Mouse (Mus musculus) embryonic facial prominence, embryonic 12.5 days (tissue): ENCODE data around the gene Tekt4. TPM values are rescaled to one million over a fixed set of nuclear protein-coding genes. Genes with fewer than 3 reads are reported as not detected.

ENCODE experiments used
- ATAC-seq: fragments of 200-750 bp; cut with Nextera tagmentation; 2 replicates; pipeline ENCODE4 v1.8.0; 2017; ENCODE audit not compliant: insufficient number of reproducible peaks, insufficient read depth, low FRiP score, low TSS enrichment
- H3K27ac ChIP-seq: fragments of 300-500 bp; sonication (generic); 2 replicates; pipeline ENCODE4 v1.5.1; 2016; ENCODE audit warnings: mild to moderate bottlenecking
- H3K27me3 ChIP-seq: fragments of 300-500 bp; sonication (generic); 2 replicates; pipeline ENCODE4 v1.6.1; 2016; ENCODE audit warnings: mild to moderate bottlenecking, moderate library complexity
- H3K36me3 ChIP-seq: fragments of 300-500 bp; sonication (generic); 2 replicates; pipeline ENCODE4 v1.6.1; 2016; ENCODE audit warnings: mild to moderate bottlenecking
- H3K4me1 ChIP-seq: fragments of 300-500 bp; sonication (generic); 2 replicates; pipeline ENCODE4 v1.6.1; 2016
- H3K4me2 ChIP-seq: fragments of 300-500 bp; sonication (generic); replicated peaks from 2 replicates; pipeline ENCODE4 v1.6.1; 2016; ENCODE audit warnings: mild to moderate bottlenecking, moderate library complexity
- H3K4me3 ChIP-seq: fragments of 300-500 bp; sonication (generic); 2 replicates; pipeline ENCODE4 v1.5.1; 2016; ENCODE audit warnings: mild to moderate bottlenecking
- H3K9ac ChIP-seq: fragments of 300-500 bp; sonication (generic); 2 replicates; pipeline ENCODE4 v1.6.1; 2016; ENCODE audit warnings: mild to moderate bottlenecking, moderate library complexity
- H3K9me3 ChIP-seq: fragments of 300-500 bp; sonication (generic); 2 replicates; pipeline ENCODE4 v1.6.1; 2016; ENCODE audit warnings: mild to moderate bottlenecking, moderate library complexity
- WGBS: fragments of 180-500 bp; shearing (Covaris S2); methylation state at CpG from one replicate; pipeline ENCODE4 v1.1.7; 2016; 5-methylcytosine and 5-hydroxymethylcytosine counted together
- polyA plus RNA-seq: library from polyadenylated mRNA; unstranded; fragments of >200 nt; fragmentation: Nextera tagmentation; extraction: Ambion mirVana; gene quantifications from 2 replicates; pipeline ENCODE4 v1.2.1, GENCODE M21; 2016

The Tekt4 gene
- polyA plus RNA-seq = 0.13 and 0.22 TPM in 2 replicates

- ATAC-seq = no peak
- Histone ChIP-seq H3K36me3 (no peaks in the 10 kb centered on the region), H3K27ac (no peak within 1 kb of the TSS), H3K4me2 (no peak within 1 kb of the TSS), H3K4me1 (no peaks in the 10 kb centered on the region), H3K4me3 (no peak within 1 kb of the TSS), H3K27me3 (no peaks in the 10 kb centered on the region), H3K9me3 (no peaks in the 10 kb centered on the region), H3K9ac (no peak within 1 kb of the TSS)
- 37% methylated on average over 2 of the region's 2 CpGs for whole genome bisulfite sequencing
Observed at GRCm38 (mm10) chr17:25454272-25454671, at the start of gene Tekt4. TSS of gene Tekt4 (plus strand) at chr17:25454615.

DNA sequence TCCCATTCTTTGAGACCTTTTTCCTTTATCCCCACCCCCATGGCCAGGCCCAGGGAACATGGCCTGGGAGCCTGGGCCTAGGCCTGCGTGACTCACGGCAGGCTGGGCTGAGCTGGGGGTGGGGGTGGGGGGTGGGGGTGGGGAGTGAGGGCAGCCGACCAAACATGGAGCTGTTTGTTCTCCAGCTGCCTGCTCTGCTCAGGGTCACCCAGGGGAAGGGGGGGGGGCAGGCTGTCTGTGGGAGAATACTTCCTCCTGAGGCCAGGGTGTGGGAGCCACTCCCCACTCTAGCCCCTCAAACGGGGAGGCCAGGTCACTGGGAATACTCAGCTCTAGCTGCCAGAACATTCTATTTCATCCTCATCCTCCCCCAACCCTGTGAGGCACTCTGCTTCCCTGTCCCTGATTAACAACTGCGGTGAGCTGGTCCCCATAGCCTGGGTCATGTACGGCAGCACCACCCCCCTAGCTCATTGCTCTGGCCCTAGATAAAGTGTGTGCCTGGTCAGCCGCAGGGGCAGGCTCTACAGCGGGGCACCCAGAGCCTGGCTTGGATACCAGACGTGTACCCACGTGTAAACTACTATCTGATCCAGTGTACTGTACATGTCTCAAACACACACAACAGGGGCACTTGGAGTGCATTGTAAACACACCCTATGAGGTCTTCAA lies 49.1 kb upstream of the Tekt4 start:
- Histone ChIP-seq H3K4me1 (peaks cover 51% of the 10 kb centered on the region), H3K27ac (0 out of 2 replicates have a peak overlapping the region, but pooled peaks have one; percentile 50), H3K4me3 (no peak overlapping the region), H3K4me2 (no peak overlapping the region), H3K9me3 (no peaks in the 10 kb centered on the region), H3K36me3 (no peaks in the 10 kb centered on the region), H3K9ac (no peak overlapping the region), H3K27me3 (no peaks in the 10 kb centered on the region)
- 0 out of 2 replicates have a peak, but pooled peaks have one; percentile 18 for ATAC-seq
- 13% methylated on average over 10 of the region's 10 CpGs for WGBS

DNA sequence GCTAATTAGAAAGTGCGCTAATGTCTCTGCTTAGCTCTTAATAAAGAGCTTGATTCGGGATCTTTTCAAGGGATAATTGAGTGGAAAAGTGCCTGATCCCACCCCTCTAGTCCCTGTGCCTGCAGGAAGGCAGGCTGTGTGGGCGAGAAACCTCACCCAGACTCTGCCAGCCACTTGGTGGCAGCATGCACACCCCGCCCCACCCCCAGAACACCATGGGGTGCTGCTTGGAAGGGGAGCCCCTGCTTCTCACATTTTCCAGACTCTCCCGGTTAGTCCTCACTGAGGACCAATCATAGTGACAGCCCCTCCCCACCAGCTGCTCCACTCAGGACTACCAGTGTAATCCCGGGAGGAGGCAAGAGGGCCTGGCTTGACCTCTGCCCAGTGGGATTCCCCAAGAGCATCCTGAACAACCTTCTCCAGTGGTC lies 48.4 kb upstream of the Tekt4 start:
- Histone ChIP-seq H3K4me3 (no peak overlapping the region), H3K9me3 (no peaks in the 10 kb centered on the region), H3K9ac (no peak overlapping the region), H3K27ac (0 out of 2 replicates have a peak overlapping the region, but pooled peaks have one; percentile 50), H3K27me3 (no peaks in the 10 kb centered on the region), H3K4me2 (no peak overlapping the region), H3K36me3 (no peaks in the 10 kb centered on the region), H3K4me1 (peaks cover 58% of the 10 kb centered on the region)
- ATAC-seq = no peak
- WGBS = 13% methylated on average over 6 of the region's 6 CpGs

DNA sequence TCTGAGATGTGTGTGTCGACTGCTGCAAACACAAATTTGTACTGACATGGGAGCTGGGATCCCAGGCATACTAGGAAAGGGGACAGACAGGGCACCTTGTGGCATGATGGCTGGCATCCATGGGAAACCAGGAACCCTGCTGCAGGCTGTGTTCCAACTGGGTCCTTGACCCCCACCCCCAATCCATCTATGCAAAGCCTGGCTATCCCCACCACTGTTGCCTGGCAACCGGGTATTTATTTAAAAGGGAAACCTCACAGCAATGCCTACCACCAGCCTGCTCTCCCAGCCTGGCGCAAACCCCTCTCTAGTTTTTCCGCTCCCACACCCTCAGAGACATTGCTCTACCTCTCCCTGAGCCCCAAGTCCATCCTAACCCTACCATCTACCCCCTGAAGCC lies 47.1 kb upstream of the Tekt4 start:
- Histone ChIP-seq H3K27ac (no peak overlapping the region), H3K4me1 (peaks cover 64% of the 10 kb centered on the region), H3K27me3 (no peaks in the 10 kb centered on the region), H3K9ac (no peak overlapping the region), H3K4me2 (no peak overlapping the region), H3K36me3 (no peaks in the 10 kb centered on the region), H3K4me3 (no peak overlapping the region), H3K9me3 (no peaks in the 10 kb centered on the region)
- WGBS = 84% methylated on average over 4 of the region's 4 CpGs
- ATAC-seq = no peak

DNA sequence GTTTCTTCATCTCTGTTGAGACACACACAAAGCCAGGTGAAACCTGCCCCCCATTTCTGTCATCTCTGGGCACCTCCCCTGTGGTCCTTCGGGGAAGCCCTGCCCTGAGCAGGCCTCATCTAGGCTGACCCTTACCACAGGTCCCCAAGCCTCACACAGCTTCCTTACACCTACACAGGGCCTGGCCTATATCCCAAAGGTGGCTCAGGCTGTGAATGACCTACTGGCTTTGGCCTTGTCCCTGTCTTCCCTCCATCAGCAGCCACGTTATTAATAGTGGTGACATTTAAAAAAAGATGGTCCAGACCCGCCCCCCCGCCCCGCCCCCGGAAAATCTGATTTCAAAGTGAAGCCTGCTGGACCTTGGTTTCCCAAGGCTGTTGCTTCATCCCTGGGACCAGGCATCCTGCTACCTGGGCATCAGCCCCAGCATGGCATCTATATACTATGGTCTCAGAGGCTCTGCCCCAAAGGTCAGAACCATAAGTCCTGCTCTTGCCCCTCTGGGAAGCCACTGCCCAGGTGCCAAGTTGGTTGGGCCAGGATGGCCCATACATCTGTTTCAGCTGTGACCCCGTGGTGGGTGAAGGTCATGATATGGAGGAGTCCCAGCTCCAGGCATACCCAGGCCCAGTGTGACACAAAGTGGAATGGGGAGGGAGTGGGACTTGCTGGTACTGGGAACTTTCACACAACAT lies 46.0 kb upstream of the Tekt4 start:
- Histone ChIP-seq H3K27ac (no peak overlapping the region), H3K4me3 (no peak overlapping the region), H3K4me2 (no peak overlapping the region), H3K27me3 (no peaks in the 10 kb centered on the region), H3K36me3 (no peaks in the 10 kb centered on the region), H3K4me1 (peaks cover 64% of the 10 kb centered on the region), H3K9me3 (no peaks in the 10 kb centered on the region), H3K9ac (no peak overlapping the region)
- WGBS = 84% methylated on average over 7 of the region's 7 CpGs
- ATAC-seq = no peak

DNA sequence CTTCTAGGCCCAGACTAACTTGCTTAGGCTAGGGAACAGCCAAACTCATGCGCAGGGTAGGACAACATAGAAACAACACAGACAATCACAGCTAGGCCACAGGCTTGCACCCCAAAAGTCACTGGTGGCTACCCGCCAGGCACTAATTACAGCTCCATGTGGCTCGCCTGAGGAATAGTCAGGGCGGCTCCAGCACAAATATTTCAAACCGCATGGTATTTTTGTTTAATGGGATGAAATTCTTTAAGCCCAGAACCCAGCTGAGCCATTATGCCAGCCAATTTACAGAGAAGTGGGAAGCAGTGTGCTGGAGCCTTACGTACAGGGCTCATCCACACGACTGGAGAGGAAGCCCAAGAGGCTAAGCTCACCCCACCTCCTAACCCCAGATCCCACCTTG lies 44.8 kb upstream of the Tekt4 start:
- no peaks in the 10 kb centered on the region for H3K9me3 ChIP-seq
- WGBS = 58% methylated on average over 7 of the region's 7 CpGs
- 0 out of 2 replicates have a peak overlapping the region, but pooled peaks have one; percentile 43 for H3K27ac ChIP-seq
- no peak overlapping the region for H3K4me2 ChIP-seq
- no peaks in the 10 kb centered on the region for H3K36me3 ChIP-seq
- peaks cover 66% of the 10 kb centered on the region for H3K4me1 ChIP-seq
- no peak overlapping the region for H3K4me3 ChIP-seq
- H3K9ac ChIP-seq = no peak overlapping the region
- ATAC-seq = no peak
- H3K27me3 ChIP-seq = no peaks in the 10 kb centered on the region

DNA sequence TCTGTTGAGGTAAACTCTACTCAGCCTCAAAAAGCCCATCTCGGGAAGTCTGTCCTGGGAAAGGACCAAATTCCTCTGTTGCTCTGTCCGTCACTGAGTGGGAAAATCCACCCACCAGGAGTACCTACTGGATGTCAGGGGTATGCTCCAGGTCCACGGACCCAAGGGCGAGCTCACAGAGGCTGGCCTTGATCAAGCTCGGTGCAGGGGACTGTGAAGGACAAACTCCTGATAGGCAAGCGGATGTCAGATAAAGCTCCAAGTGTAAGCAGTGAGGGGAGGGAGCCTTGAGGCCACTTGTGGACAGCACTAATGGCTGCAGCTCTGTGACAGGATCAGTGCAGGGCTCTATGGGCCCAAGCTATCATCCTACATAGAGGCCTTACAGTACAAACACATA lies 44.2 kb upstream of the Tekt4 start:
- ATAC-seq = no peak
- Histone ChIP-seq H3K36me3 (no peaks in the 10 kb centered on the region), H3K4me1 (peaks cover 66% of the 10 kb centered on the region), H3K4me2 (no peak overlapping the region), H3K4me3 (no peak overlapping the region), H3K9ac (no peak overlapping the region), H3K27me3 (no peaks in the 10 kb centered on the region), H3K27ac (peak overlapping the region; percentile 43; the same call in 1 of the 2 replicates), H3K9me3 (no peaks in the 10 kb centered on the region)
- WGBS = 71% methylated on average over 6 of the region's 6 CpGs

GRCm38 (mm10) chr17:25410786-25411185 lies 43.6 kb upstream of the Tekt4 start:
- H3K36me3 ChIP-seq = no peaks in the 10 kb centered on the region
- H3K4me3 ChIP-seq = no peak overlapping the region
- no peak overlapping the region for H3K27ac ChIP-seq
- peaks cover 66% of the 10 kb centered on the region for H3K4me1 ChIP-seq
- H3K27me3 ChIP-seq = no peaks in the 10 kb centered on the region
- H3K9me3 ChIP-seq = no peaks in the 10 kb centered on the region
- H3K4me2 ChIP-seq = no peak overlapping the region
- no peak for ATAC-seq
- no peak overlapping the region for H3K9ac ChIP-seq
- 41% methylated on average over 7 of the region's 7 CpGs for WGBS

DNA sequence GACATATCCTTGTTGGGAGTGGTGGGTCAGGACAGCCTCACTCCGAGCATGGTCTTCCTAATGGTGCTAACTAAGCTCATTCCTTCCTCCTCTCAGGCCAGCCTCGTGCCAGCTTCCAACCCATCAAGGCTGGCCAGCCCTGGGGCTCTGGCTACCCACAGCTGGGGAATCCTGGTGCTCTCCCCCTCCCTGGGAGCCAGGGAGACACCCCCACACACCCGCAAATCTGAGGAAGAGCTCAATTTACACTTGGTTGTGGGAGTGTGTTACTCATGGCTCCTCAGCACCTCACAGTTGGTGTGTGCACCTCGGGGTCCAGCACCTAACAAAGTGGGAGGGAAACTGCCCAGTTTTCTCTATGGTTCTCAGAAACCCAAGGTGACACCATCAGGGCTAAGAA lies 43.2 kb upstream of the Tekt4 start:
- Histone ChIP-seq H3K4me3 (no peak overlapping the region), H3K36me3 (no peaks in the 10 kb centered on the region), H3K4me2 (no peak overlapping the region), H3K4me1 (peaks cover 66% of the 10 kb centered on the region), H3K9ac (no peak overlapping the region), H3K9me3 (no peaks in the 10 kb centered on the region), H3K27me3 (no peaks in the 10 kb centered on the region), H3K27ac (0 out of 2 replicates have a peak overlapping the region, but pooled peaks have one; percentile 41)
- WGBS = 63% methylated on average over 4 of the region's 4 CpGs
- no peak for ATAC-seq

- 67% methylated on average over 4 of the region's 4 CpGs for WGBS
- Histone ChIP-seq H3K4me2 (no peak overlapping the region), H3K9me3 (no peaks in the 10 kb centered on the region), H3K27ac (0 out of 2 replicates have a peak overlapping the region, but pooled peaks have one; percentile 54), H3K36me3 (no peaks in the 10 kb centered on the region), H3K4me1 (peaks cover 69% of the 10 kb centered on the region), H3K9ac (no peak overlapping the region), H3K27me3 (no peaks in the 10 kb centered on the region), H3K4me3 (no peak overlapping the region)
- no peak for ATAC-seq
Observed at GRCm38 (mm10) chr17:25414209-25414608, 40.2 kb upstream of the Tekt4 start.

DNA sequence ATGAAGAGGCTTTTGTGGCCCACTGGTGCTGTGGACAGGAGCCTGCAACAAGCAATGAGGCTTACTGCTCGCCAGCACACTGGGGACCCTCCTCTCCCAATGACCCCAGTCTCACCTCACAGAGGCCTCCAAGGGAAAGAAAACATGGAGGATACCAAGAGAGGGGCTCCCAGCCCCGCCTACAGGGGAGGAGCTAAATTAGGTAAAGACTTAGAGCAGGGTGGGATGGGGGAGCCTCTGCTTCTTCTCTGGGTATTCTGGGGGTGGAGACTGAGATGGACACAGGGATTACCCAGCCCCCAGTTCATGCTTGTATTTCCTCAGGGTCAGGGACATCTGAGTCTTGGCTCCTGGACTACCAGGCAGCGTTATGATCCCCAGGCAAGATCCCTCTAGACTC lies 39.5 kb upstream of the Tekt4 start:
- Histone ChIP-seq H3K27ac (peak overlapping the region; percentile 86), H3K4me3 (no peak overlapping the region), H3K4me2 (no peak overlapping the region; the same call in 1 of the 2 replicates), H3K27me3 (no peaks in the 10 kb centered on the region), H3K36me3 (no peaks in the 10 kb centered on the region), H3K9ac (no peak overlapping the region; the same call in 1 of the 2 replicates), H3K9me3 (no peaks in the 10 kb centered on the region), H3K4me1 (peaks cover 69% of the 10 kb centered on the region)
- ATAC-seq = no peak
- WGBS = 25% methylated on average over 3 of the region's 3 CpGs

GRCm38 (mm10) chr17:25415421-25415913 lies 38.9 kb upstream of the Tekt4 start:
- Histone ChIP-seq H3K9me3 (no peaks in the 10 kb centered on the region), H3K4me3 (no peak overlapping the region), H3K27ac (peak overlapping the region; percentile 86), H3K27me3 (no peaks in the 10 kb centered on the region), H3K4me1 (peaks cover 69% of the 10 kb centered on the region), H3K9ac (peak overlapping the region; percentile 25), H3K4me2 (peak overlapping the region; percentile 32), H3K36me3 (no peaks in the 10 kb centered on the region)
- 7% methylated on average over 5 of the region's 6 CpGs for WGBS
- ATAC-seq = 0 out of 2 replicates have a peak, but pooled peaks have one; percentile 25
